Mouse (Mus musculus) neural tube, embryonic 14.5 days (tissue): ENCODE measurements around the gene Card9. TPM values are rescaled to one million over a fixed set of nuclear protein-coding genes. Genes with fewer than 3 reads are reported as not detected.

Experiments used
- ATAC-seq: fragments of 200-750 bp; cut with Nextera tagmentation; 2 replicates; pipeline ENCODE4 v1.8.0; 2017; ENCODE audit warnings: low read depth, mild to moderate bottlenecking, moderate TSS enrichment, moderate library complexity
- H3K27ac ChIP-seq: fragments of 300-500 bp; sonication (generic); 2 replicates; pipeline ENCODE4 v1.5.1; 2014; ENCODE audit warnings: low read depth, mild to moderate bottlenecking, control low read depth, low read length, moderate library complexity, mixed read lengths
- H3K27me3 ChIP-seq: fragments of 300-500 bp; sonication (generic); 2 replicates; pipeline ENCODE4 v1.6.1; 2014; ENCODE audit warnings: low read length; ENCODE audit not compliant: control insufficient read depth, insufficient read depth
- H3K36me3 ChIP-seq: fragments of 300-500 bp; sonication (generic); 2 replicates; pipeline ENCODE4 v1.6.1; 2014; ENCODE audit warnings: low read length, mixed read lengths; ENCODE audit not compliant: control insufficient read depth, insufficient read depth
- H3K4me1 ChIP-seq: fragments of 300-500 bp; sonication (generic); 2 replicates; pipeline ENCODE4 v1.6.1; 2014; ENCODE audit warnings: low read length; ENCODE audit not compliant: control insufficient read depth, insufficient read depth
- H3K4me2 ChIP-seq: fragments of 300-500 bp; sonication (generic); 2 replicates; pipeline ENCODE4 v1.6.1; 2014; ENCODE audit warnings: mild to moderate bottlenecking, low read depth, low read length, control low read depth
- H3K4me3 ChIP-seq: fragments of 300-500 bp; sonication (generic); 2 replicates; pipeline ENCODE4 v1.5.1; 2014; ENCODE audit warnings: low read depth, low read length, control low read depth, mixed read lengths
- H3K9ac ChIP-seq: fragments of 300-500 bp; sonication (generic); replicated peaks from 2 replicates; pipeline ENCODE4 v1.6.1; 2014; ENCODE audit warnings: low read depth, mild to moderate bottlenecking, control low read depth, low read length, mixed read lengths
- H3K9me3 ChIP-seq: fragments of 300-500 bp; sonication (generic); 2 replicates; pipeline ENCODE4 v1.6.1; 2016; ENCODE audit warnings: low read length; ENCODE audit not compliant: control insufficient read depth
- WGBS: fragments of 180-500 bp; shearing (Covaris S2); extraction: QIAGEN DNeasy Blood & Tissue Kit; methylation state at CpG from one replicate; pipeline ENCODE4 v1.1.7; 2014; 5-methylcytosine and 5-hydroxymethylcytosine counted together
- polyA plus RNA-seq: library from polyadenylated mRNA; unstranded; fragments of >200 nt; fragmentation: Nextera tagmentation; extraction: Ambion mirVana; gene quantifications from 2 replicates; pipeline ENCODE4 v1.2.1, GENCODE M21; 2014

Gene Card9
- polyA plus RNA-seq, 1 experiment from 2014 or later: 1.5 TPM

DNA sequence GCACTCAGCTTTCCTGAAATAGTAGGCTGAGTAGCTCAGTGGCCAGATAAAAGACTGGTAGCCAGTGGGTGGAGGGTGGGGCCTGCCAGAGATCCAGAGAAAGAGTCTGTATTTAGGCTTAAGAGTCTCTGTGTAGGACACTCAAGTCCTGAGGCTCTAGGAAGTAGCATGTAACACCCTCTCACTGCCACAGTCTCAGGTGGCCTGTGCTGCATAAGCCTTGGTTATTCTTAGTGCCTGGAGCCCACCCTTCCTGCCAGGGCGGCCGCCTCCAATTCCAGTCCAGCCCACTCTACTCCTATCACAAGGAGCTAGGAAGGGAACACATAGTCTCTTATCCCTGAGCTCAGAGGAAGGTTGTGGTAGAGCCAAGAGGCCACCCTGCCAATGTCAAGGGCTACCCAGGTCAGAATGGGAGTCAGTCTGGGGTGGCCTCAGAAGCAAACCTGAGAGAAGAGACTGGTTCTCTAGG lies 19.2 kb downstream of the Card9 start:
- H3K9me3 ChIP-seq: no peaks in the 10 kb centered on the region
- H3K4me2 ChIP-seq: no peak overlapping the region
- no peak overlapping the region for H3K9ac ChIP-seq
- no peak for ATAC-seq
- no peak overlapping the region for H3K4me3 ChIP-seq
- 95% methylated on average over 2 of the region's 2 CpGs for WGBS
- H3K27ac ChIP-seq: 0 out of 2 replicates have a peak overlapping the region, but pooled peaks have one; percentile 22
- no peaks in the 10 kb centered on the region for H3K4me1 ChIP-seq
- no peaks in the 10 kb centered on the region for H3K27me3 ChIP-seq
- H3K36me3 ChIP-seq: peaks cover 71% of the 10 kb centered on the region

DNA sequence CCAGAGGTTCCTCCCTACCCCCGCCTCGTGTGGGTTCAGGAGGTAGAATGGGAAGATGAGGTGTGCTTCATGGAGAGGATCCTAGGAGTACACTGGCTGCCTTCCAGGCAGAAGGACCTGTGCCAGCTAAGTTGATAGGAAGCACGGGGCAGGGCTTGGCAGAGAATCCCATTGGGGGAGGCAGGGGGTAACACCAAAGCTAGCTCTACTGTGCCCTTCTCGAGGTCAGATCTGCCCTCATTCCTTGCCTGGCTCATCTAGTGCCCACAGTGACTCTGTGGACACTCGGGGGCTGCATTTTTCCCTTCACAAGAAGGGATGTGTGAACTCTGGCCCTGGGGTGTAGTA lies 21.5 kb downstream of the Card9 start:
- Histone ChIP-seq H3K9ac (no peak overlapping the region), H3K27me3 (no peaks in the 10 kb centered on the region), H3K4me1 (no peaks in the 10 kb centered on the region), H3K9me3 (no peaks in the 10 kb centered on the region), H3K4me3 (no peak overlapping the region), H3K27ac (no peak overlapping the region), H3K4me2 (no peak overlapping the region), H3K36me3 (peaks cover 50% of the 10 kb centered on the region)
- no peak for ATAC-seq
- 92% methylated on average over 5 of the region's 5 CpGs for WGBS

DNA sequence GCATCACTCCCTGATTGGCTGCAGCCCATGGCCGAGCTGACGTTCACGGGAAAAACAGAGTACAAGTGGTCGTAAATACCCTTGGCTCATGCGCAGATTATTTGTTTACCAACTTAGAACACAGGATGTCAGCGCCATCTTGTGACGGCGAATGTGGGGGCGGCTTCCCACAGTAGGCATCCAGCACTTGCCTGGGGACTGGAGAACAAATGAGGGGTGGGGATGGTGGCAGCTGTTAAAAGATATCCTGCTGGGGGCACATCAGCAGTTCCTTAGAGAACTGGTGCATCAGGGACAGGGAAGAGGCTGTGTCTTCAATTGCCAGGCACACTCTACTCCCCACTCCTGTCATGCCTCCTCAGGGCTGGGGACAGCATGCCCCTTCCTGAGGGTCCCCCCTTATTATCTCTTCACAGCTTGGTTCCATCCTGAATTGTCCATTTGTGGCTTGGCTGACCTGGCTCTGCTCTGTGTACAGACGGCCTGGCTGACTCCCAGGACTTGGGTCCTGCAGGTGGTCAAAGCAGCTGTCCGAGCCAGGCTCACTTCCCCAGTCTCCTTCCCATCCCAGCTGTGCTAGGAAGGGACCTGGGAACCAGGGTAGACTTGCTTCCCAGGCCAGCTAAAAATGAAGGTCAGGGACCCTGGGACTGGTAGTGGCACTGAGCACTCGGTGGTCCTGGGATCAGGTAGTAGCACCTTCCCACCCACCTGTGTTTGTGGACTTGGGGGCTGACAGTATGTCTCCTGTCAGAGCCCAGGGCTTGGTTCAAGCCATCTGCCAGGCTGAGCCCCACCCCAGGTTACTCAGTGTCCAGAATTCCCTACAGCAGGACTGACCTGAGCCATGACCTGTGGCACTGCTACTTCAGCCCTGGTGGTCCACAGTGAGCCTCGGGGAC lies 22.2 kb downstream of the Card9 start:
- H3K27me3 ChIP-seq: no peaks in the 10 kb centered on the region
- H3K4me2 ChIP-seq: no peak overlapping the region
- H3K4me3 ChIP-seq: no peak overlapping the region
- H3K27ac ChIP-seq: no peak overlapping the region
- no peaks in the 10 kb centered on the region for H3K9me3 ChIP-seq
- WGBS: 71% methylated on average over 8 of the region's 13 CpGs
- ATAC-seq: peak; percentile 56
- peaks cover 45% of the 10 kb centered on the region for H3K36me3 ChIP-seq
- H3K4me1 ChIP-seq: no peaks in the 10 kb centered on the region
- H3K9ac ChIP-seq: no peak overlapping the region

- H3K9ac ChIP-seq: no peak overlapping the region
- 76% methylated on average over 6 of the region's 6 CpGs for WGBS
- H3K36me3 ChIP-seq: peaks cover 41% of the 10 kb centered on the region
- no peaks in the 10 kb centered on the region for H3K9me3 ChIP-seq
- ATAC-seq: no peak
- no peaks in the 10 kb centered on the region for H3K27me3 ChIP-seq
- no peaks in the 10 kb centered on the region for H3K4me1 ChIP-seq
- peak overlapping the region; percentile 61 for H3K27ac ChIP-seq
- H3K4me2 ChIP-seq: no peak overlapping the region
- no peak overlapping the region for H3K4me3 ChIP-seq
Measured at GRCm38 (mm10) chr2:26330702-26331101, 30.0 kb downstream of the Card9 start.

GRCm38 (mm10) chr2:26330056-26330468 lies 30.7 kb downstream of the Card9 start:
- peak; percentile 32; the same call in 1 of the 2 replicates for ATAC-seq
- H3K9ac ChIP-seq: no peak overlapping the region
- no peak overlapping the region for H3K4me2 ChIP-seq
- 79% methylated on average over 4 of the region's 4 CpGs for WGBS
- H3K4me1 ChIP-seq: no peaks in the 10 kb centered on the region
- H3K9me3 ChIP-seq: no peaks in the 10 kb centered on the region
- peak overlapping the region; percentile 61 for H3K27ac ChIP-seq
- no peak overlapping the region for H3K4me3 ChIP-seq
- peaks cover 46% of the 10 kb centered on the region for H3K36me3 ChIP-seq
- H3K27me3 ChIP-seq: no peaks in the 10 kb centered on the region

- H3K27ac ChIP-seq: no peak overlapping the region
- H3K27me3 ChIP-seq: no peaks in the 10 kb centered on the region
Measured at GRCm38 (mm10) chr2:26329402-26329801, 31.3 kb downstream of the Card9 start.

DNA sequence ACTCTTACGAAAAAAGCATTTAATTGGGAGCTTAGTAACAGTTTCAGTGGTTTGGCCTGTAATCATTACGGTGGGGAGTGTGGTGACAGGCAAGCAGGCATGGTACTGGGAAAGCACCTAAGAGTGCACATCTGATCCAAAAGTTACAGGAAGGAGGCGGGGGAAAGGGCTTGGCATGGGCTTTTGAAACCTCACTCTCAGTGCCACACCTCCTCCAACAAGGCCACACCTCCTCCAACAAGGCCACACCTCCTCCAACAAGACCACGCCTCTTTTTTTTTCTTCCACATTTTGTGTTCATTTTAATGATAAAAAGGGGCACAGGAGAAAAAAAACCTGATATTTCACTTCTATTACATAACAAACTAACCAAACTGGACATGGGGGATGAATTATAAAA lies 32.9 kb downstream of the Card9 start:
- WGBS: 86% methylated on average over 4 of the region's 4 CpGs
- no peak overlapping the region for H3K4me3 ChIP-seq
- H3K36me3 ChIP-seq: peaks cover 66% of the 10 kb centered on the region
- no peak for ATAC-seq
- no peak overlapping the region for H3K9ac ChIP-seq
- H3K27ac ChIP-seq: no peak overlapping the region
- no peaks in the 10 kb centered on the region for H3K27me3 ChIP-seq
- no peaks in the 10 kb centered on the region for H3K4me1 ChIP-seq
- H3K9me3 ChIP-seq: no peaks in the 10 kb centered on the region
- H3K4me2 ChIP-seq: no peak overlapping the region

More at GRCm38 (mm10) chr2:26329402-26329801, 31.3 kb downstream of the Card9 start:
- 52% methylated on average over 8 of the region's 8 CpGs for WGBS
- Histone ChIP-seq H3K4me2 (no peak overlapping the region), H3K4me1 (no peaks in the 10 kb centered on the region), H3K9ac (no peak overlapping the region), H3K4me3 (no peak overlapping the region), H3K36me3 (peaks cover 51% of the 10 kb centered on the region), H3K9me3 (no peaks in the 10 kb centered on the region)
- ATAC-seq: no peak

DNA sequence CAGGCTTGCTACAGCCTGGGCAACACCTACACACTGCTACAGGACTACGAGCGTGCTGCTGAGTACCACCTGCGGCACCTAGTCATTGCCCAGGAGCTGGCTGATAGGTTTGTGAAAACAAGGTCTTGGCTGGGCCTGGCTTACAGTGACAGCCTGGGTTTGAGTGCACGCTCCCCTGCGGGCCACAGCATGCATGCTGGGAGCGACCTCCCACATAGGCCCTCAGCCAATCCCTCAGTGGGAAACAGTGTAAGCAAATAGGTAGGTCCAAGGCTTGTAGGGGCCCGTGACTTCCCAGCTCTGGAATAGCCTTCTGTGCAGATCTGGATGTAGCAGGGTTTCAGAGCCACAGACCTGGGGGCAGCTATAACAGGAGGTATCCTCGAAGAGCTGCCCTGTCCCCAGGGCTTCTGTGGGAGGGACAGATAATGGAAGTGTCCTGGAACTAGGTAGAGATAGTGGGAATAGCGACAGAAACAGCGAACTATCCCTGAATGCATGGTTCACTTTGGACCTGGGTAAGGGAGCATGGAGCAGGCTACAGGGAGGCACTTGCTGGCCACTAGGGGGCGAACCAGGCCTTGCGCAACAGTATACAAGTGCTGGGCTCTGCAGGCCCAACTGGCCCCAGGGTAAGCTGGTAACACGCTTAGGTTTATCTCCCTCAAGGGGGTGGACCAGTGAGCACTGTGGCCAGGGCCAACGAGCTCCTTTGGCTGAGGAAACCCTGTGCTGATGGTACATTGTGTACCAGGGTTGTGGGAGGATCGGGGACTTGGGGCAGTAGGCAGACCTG lies 35.1 kb downstream of the Card9 start:
- H3K9ac ChIP-seq: no peak overlapping the region
- no peaks in the 10 kb centered on the region for H3K4me1 ChIP-seq
- H3K4me3 ChIP-seq: no peak overlapping the region
- peaks cover 57% of the 10 kb centered on the region for H3K36me3 ChIP-seq
- H3K9me3 ChIP-seq: no peaks in the 10 kb centered on the region
- no peaks in the 10 kb centered on the region for H3K27me3 ChIP-seq
- no peak overlapping the region for H3K27ac ChIP-seq
- H3K4me2 ChIP-seq: no peak overlapping the region
- WGBS: 69% methylated on average over 15 of the region's 15 CpGs
- peak; percentile 77; the same call in 1 of the 2 replicates for ATAC-seq

DNA sequence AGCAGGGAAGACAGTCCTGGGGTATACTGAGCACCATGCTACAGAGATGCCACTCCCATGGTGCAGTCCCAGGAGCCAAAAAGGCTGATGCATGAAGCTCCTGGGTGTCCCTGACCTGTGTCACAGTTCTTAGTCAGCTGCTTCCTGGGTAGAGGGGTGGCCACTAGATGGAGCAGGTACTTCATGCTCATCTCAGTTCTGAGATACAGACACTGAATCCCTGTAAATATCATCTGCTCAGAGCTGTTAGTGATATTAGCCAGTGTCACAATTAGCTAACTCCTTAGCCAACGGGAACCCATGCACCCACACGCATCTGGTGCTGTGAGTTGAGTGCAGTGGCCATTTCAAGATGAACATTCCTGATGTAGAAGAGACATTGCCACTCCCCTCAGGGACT lies 35.8 kb downstream of the Card9 start:
- no peak overlapping the region for H3K27ac ChIP-seq
- peaks cover 53% of the 10 kb centered on the region for H3K36me3 ChIP-seq

More for the DNA sequence above, 35.8 kb downstream of the Card9 start:
- H3K4me1 ChIP-seq: peaks cover 5% of the 10 kb centered on the region; the same call in 1 of the 2 replicates
- no peak overlapping the region for H3K4me2 ChIP-seq
- no peak for ATAC-seq
- H3K4me3 ChIP-seq: no peak overlapping the region
- no peaks in the 10 kb centered on the region for H3K9me3 ChIP-seq
- WGBS: 92% methylated on average over 2 of the region's 2 CpGs
- H3K27me3 ChIP-seq: no peaks in the 10 kb centered on the region
- H3K9ac ChIP-seq: no peak overlapping the region
